Mouse (Mus musculus): ENCODE data around the gene Gm20521. TPM values are rescaled to one million over a fixed set of nuclear protein-coding genes. Genes with fewer than 3 reads are reported as not detected.
A peak's percentile ranks its signal among the peaks of the same experiment; 100 is the strongest.

Gm20521 gene
- polyA plus RNA-seq, 1 experiment = 0.50 TPM

DNA sequence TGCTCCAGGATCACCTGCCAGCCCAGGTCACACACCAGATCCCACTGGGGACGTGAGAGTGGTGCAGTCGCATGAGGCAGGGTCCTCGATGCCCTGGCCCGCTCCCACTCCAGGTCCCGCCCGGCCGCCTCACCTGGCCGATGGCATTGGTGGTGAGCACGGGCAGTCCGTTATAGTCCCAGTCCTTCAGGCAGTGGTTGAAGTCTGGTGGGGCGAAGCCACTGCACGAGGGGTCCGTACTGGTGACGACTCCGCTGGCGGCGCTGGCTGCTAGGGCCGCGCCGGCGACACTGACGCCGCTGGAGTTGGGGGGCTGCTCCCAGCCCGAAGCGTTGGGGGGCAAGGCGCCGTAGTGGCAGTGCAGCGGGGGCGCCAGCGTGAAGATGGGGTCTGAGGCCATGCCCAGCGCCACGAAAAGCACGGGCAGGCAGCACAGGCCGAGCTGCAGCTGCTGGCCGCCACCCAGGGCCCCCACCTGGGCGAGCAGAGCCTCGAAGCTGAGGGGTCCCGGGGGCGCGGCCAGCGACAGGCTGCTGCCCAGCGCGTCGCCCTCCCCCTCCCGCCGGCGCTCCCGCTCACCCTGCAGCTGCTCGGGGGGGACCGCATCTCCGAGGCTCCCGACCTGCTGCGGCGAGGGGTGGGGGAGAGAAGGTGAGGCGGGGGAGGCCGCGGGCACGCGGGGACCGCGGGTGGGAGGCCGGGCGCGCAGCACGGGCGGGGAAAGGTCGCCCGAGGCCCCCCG, 29.0 kb downstream of the Gm20521 start:
- Histone ChIP-seq H3K4me1 (ENCODE audit: control insufficient read depth, insufficient read depth, low read length) (peaks cover 12% of the 10 kb centered on the region), H3K4me3 (ENCODE audit: insufficient read depth, low read length) (peak overlapping the region; percentile 95), H3K27ac (ENCODE audit: insufficient read depth, low read length) (peak overlapping the region; percentile 88)
- TF ChIP-seq CTCF (IDR thresholded peaks at IDR 0.05; ENCODE audit: extremely low read depth, insufficient read depth, low read length) = no peak
- no peak for TF ChIP-seq POLR2A (IDR thresholded peaks at IDR 0.05; ENCODE audit: extremely low read depth, insufficient read depth, low read length)

DNA sequence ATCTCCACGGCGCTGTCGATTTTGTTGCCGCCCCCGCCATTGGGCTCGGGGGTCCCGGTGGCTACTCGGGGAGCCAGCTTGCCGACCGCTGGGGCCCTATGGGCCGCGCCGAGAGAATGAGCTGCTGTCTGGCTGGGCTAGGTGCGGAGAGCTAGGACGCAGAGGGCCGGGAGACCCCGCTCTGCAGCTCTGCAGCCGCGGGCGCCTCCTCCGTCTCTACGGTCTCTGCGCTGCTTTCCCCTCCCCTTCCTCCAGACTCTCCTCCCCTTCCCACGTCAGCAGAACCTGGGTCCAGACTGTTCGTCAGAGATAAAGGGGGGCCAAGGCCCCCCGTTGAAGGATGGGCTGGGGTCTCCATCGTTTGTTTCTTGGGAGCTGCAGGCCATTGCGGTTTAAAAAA, 29.6 kb downstream of the Gm20521 start, which contains the start of gene Slc22a17:
TSS of gene Slc22a17 (minus strand) at position 247 of the 400 bp plus-strand sequence.
- Histone ChIP-seq H3K27ac (ENCODE audit: insufficient read depth, low read length) (peak within 1 kb of the TSS; percentile 88), H3K4me3 (ENCODE audit: insufficient read depth, low read length) (peak within 1 kb of the TSS; percentile 95), H3K4me1 (ENCODE audit: control insufficient read depth, insufficient read depth, low read length) (peaks cover 12% of the 10 kb centered on the region)
- TF ChIP-seq CTCF (IDR thresholded peaks at IDR 0.05; ENCODE audit: extremely low read depth, insufficient read depth, low read length) (no peak), POLR2A (IDR thresholded peaks at IDR 0.05; ENCODE audit: extremely low read depth, insufficient read depth, low read length) (peak; percentile 99)

- Histone ChIP-seq H3K27ac (ENCODE audit: insufficient read depth, low read length) (peak overlapping the region; percentile 88), H3K4me1 (ENCODE audit: control insufficient read depth, insufficient read depth, low read length) (peaks cover 12% of the 10 kb centered on the region), H3K4me3 (ENCODE audit: insufficient read depth, low read length) (peak overlapping the region; percentile 95)
- no peak for TF ChIP-seq POLR2A (IDR thresholded peaks at IDR 0.05; ENCODE audit: extremely low read depth, insufficient read depth, low read length)
- TF ChIP-seq CTCF (IDR thresholded peaks at IDR 0.05; ENCODE audit: extremely low read depth, insufficient read depth, low read length) = no peak
Measured at GRCm38 (mm10) chr14:54913343-54913742, 30.1 kb downstream of the Gm20521 start.

DNA sequence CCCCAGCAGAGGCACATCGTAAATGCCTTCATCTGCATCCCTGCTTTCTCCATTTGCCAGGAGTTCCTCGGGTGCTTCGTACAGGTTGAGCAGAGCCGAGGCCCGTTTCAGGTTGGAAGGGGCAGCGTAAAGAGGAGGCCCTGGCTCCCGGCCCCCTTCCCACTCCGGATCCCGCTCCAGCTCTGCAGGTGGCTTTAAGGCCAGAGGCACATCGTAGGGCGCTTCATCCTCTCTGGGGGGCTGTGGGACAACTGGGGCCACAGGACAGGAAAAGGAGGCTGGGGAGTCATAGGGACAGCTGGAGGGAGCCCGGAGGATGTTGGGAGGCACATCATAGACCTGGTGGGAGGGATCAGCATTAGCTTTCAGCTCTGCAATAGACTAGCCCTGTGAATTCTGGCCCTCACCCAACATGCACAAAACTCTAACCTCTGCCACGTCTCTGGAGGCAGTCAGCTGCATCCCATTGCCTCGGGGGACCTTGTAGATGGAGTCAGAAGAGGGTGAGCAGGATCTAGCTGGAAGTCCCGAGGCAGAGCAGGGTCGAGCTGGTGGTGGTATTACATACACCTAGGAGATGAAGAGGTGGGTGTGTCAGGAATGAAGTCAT, 36.9 kb downstream of the Gm20521 start:
- H3K27ac ChIP-seq (ENCODE audit: insufficient read depth, low read length) = no peak overlapping the region
- no peaks in the 10 kb centered on the region for H3K4me1 ChIP-seq (ENCODE audit: control insufficient read depth, insufficient read depth, low read length)
- no peak for TF ChIP-seq POLR2A (IDR thresholded peaks at IDR 0.05; ENCODE audit: extremely low read depth, insufficient read depth, low read length)
- TF ChIP-seq CTCF (IDR thresholded peaks at IDR 0.05; ENCODE audit: extremely low read depth, insufficient read depth, low read length) = no peak
- no peak overlapping the region for H3K4me3 ChIP-seq (ENCODE audit: insufficient read depth, low read length)

DNA sequence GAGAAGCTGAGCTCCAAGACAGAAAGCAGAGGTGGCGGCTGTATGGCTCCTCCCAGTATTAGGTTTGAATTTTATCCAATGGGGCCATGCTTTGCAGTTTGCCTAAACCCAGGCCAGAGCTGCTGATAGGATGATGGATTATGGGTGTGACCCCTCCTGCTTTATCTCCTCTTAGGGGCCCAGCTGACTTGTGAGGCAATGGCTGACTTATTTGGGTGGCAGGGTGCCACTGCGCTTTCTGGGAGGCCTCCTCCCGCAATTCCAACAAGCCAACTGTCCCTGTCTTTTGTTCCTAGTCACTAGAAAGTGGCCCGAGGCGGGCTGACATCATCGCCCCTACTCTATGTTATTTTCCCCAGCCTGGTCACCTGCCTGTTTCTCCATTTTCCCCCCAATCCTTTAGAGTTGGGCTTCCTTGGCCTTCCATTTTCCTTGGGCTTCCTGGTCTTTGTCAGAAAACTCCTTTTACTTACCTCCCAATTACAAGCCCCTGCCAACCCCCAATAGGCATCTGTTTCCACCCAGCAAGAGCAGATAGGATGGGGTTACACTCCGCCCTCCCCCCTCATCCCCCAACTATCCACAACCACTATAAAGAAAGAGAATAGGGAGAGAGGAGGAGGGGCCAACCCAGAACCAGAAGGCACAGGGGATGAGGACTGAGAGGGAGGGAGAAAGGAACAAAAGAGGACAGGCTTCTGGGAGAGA, 41.6 kb downstream of the Gm20521 start:
- H3K4me3 ChIP-seq (ENCODE audit: insufficient read depth, low read length) = 0 out of 2 replicates have a peak overlapping the region, but pooled peaks have one; percentile 2
- H3K4me1 ChIP-seq (ENCODE audit: control insufficient read depth, insufficient read depth, low read length) = no peaks in the 10 kb centered on the region
- TF ChIP-seq POLR2A (IDR thresholded peaks at IDR 0.05; ENCODE audit: extremely low read depth, insufficient read depth, low read length) = no peak
- H3K27ac ChIP-seq (ENCODE audit: insufficient read depth, low read length) = no peak overlapping the region

DNA sequence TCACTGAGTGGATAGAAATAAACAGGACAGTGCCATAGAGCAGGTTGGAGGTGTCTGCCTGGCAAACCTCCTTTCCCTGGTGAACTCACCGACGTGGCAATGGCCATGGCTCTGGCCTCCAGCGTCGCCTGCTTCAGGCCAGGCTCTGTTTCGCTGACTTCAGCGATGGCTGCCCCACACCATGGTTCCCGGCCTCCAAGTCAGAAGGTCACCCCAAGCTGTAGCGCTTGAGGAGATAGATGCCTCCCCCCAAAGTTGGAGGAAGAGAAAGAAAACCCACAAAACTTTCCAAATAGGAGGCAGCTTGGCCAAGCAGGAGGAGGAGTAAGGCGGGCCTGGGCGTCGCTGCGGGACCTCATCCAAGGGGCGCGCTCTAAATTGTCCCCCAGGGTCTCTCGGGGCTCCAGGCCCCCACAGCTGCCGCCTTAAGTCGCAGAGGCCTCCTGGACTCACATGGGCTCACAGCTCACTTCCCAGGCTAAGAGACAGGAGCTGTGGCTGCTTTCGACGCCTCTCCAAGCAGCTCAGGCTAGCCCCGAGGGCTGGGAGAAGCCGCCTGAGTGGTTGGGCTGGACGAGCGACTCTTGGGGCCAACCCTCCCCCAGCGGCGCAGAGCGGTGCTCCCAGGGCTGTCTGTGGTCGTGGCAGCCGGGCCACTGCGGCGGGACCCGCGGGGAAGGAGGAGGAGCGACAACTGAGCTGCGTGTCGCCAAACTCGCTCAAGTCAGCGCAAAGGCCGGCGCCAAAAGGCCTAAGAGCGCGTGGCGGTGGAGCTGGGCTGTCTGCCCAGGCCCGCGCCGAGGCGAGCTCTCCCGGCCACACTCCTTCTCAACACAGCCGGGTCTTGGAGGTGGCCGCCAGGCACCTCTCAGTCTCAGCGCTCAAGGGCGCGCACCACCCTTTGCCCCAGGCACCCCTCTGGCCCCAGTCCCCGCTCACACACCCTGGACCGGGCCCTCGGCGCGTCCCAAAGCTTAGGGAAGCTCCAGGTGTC, 42.4 kb downstream of the Gm20521 start, which contains the start of gene Efs:
TSS of gene Efs (minus strand) at position 778 of the 994 bp plus-strand sequence.
- Histone ChIP-seq H3K4me1 (ENCODE audit: control insufficient read depth, insufficient read depth, low read length) (no peaks in the 10 kb centered on the region), H3K27ac (ENCODE audit: insufficient read depth, low read length) (peak within 1 kb of the TSS; percentile 75; the same call in 1 of the 2 replicates), H3K4me3 (ENCODE audit: insufficient read depth, low read length) (peak within 1 kb of the TSS; percentile 56)
- TF ChIP-seq POLR2A (IDR thresholded peaks at IDR 0.05; ENCODE audit: extremely low read depth, insufficient read depth, low read length) (no peak), CTCF (IDR thresholded peaks at IDR 0.05; ENCODE audit: extremely low read depth, insufficient read depth, low read length) (no peak)

GRCm38 (mm10) chr14:54926401-54927158, 43.3 kb downstream of the Gm20521 start:
- H3K4me3 ChIP-seq (ENCODE audit: insufficient read depth, low read length) = peak overlapping the region; percentile 56
- H3K27ac ChIP-seq (ENCODE audit: insufficient read depth, low read length) = 0 out of 2 replicates have a peak overlapping the region, but pooled peaks have one; percentile 54
- H3K4me1 ChIP-seq (ENCODE audit: control insufficient read depth, insufficient read depth, low read length) = no peaks in the 10 kb centered on the region
- TF ChIP-seq CTCF (IDR thresholded peaks at IDR 0.05; ENCODE audit: extremely low read depth, insufficient read depth, low read length) = no peak
- 0 out of 2 replicates have a peak, but pooled peaks have one; percentile 27 for TF ChIP-seq POLR2A (IDR thresholded peaks at IDR 0.05; ENCODE audit: extremely low read depth, insufficient read depth, low read length)

GRCm38 (mm10) chr14:54927296-54927695, 44.1 kb downstream of the Gm20521 start:
- Histone ChIP-seq H3K27ac (ENCODE audit: insufficient read depth, low read length) (0 out of 2 replicates have a peak overlapping the region, but pooled peaks have one; percentile 54), H3K4me1 (ENCODE audit: control insufficient read depth, insufficient read depth, low read length) (no peaks in the 10 kb centered on the region), H3K4me3 (ENCODE audit: insufficient read depth, low read length) (no peak overlapping the region; the same call in 1 of the 2 replicates)
- no peak for TF ChIP-seq POLR2A (IDR thresholded peaks at IDR 0.05; ENCODE audit: extremely low read depth, insufficient read depth, low read length)
- no peak for TF ChIP-seq CTCF (IDR thresholded peaks at IDR 0.05; ENCODE audit: extremely low read depth, insufficient read depth, low read length)
